Mouse (Mus musculus) c-Kit-negative CD71-positive TER-119-positive erythroid progenitor cells, embryonic 14.5 days (primary cell): ENCODE measurements around the gene Cd63.
A peak's percentile ranks its signal among the peaks of the same experiment; 100 is the strongest.

Experiments used
- DNase-seq: peaks from one replicate; pipeline ENCODE4 v3.0.0-alpha.2; 2013; ENCODE audit warnings: low read depth, low spot score

Gene Cd63

DNA sequence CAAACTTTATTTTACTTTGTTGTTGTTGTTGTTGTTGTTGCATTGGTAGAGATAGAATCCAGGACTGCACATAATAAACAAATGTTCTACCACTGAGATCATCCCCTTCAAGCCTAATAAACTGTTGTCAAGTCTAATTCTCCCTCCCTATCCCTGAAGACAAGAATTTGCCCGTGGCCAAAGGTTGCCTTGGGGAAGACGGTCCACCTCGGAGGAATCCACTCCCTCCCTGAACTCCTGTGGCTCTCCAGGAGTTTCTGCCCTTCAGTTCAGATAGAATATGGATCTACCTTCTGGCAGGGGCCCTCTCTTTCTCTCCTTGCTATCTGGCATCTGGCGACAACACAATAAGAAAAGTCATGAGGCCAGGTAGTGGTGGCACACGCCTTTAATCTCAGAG is 4.0 kb downstream of the Cd63 start:
- DNase-seq = no peak

DNA sequence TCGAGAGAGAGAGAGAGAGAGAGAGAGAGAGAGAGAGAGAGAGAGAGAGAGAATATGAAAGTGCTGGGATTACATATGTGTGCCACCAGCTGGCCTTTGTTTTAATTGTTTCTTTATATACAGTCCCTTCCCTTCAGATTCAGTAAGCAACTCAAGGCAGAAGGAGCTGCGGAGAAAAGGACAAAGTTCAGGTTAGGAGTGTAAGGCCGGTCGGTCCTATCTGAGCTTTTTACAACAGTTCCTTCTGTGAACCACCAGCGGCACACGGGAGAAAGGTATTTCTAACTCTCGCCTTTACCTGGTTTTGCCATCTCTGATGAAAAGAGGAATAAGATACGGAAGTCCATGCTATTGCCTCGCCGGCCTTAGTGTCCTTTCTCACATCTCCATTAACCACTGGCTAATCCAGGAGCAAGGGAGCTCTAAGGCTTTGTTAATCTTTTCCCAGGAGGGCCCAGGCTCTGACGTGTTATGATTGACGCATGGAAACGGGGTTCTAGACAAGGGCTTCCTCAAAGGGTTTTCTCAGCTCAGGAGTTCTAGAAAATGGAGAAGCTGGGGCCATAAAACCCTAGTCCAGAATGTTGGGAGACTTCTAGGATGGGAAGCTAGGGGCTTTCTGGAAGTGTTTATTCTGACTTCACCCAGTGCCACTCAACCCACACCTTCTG is 8.1 kb downstream of the Cd63 start:
- no peak for DNase-seq

DNA sequence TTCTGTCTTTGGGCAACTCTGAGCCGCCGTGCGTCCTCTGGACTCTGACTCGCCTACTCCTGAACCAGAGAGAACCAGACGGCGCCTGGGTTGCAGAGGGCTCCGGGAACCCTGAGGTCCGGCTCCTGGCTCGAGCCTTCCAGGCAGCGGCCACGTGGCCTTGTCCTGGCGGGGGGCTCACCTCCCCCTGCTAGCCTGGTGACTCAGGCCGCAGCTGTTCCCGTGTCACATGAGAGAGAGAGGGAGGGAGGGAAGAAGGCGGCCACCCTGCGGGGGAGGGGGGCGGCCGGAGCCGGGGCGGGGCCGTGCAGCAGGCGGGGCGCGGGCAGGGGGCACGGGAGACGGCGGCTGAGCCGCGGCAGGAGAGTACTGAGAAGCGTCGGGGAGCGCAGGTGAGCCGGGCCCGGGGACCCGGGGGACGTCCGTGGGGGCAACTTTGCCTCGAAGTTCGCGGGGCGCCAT is 8.8 kb downstream of the Cd63 start:
- DNase-seq = no peak

DNA sequence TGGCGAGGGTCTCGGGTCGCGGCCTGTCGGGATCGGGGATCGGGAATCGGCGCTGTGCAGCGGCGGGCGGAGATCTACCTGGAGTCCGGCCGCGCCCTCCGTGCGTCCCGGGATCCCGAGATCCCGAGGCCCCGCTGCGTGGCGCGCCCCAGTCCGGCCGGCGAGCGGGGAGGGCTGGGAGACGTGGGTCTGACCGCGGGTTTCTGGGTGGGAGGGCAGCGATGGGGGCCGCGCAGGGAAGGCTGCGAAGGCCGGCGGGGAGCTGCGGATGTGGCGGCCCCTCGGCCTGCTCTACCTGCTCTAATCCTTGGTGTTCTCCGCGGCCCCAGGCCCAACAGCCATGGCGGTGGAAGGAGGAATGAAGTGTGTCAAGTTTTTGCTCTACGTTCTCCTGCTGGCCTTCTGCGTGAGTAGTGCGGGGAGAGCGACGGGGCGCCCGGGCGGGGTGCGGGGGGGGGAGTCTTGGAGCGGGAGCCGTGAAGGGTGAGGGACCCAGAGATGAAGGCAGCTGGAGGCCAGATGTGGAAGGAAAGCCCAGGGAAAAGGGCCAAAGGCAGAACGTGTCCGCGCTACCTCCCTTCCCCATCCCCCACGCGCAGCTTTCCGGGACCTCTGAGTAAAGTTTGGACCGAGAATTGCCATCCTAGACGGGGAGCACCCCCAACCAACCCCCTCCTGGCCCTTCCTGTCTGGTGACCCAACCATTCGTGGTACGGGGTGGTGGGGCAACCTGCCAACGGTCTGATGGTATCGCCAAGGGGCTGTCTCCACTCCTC is 9.5 kb downstream of the Cd63 start:
- DNase-seq = no peak

DNA sequence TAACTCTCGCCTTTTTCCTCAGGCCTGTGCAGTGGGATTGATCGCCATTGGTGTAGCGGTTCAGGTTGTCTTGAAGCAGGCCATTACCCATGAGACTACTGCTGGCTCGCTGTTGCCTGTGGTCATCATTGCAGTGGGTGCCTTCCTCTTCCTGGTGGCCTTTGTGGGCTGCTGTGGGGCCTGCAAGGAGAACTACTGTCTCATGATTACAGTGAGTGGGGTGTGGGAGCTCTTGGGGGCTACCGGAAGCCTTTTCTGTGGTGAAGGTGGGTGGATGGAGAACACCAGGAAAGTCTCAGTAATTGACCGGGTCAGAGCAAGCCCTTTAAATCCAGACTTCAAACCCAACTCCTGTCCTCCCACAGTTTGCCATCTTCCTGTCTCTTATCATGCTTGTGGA is 10.6 kb downstream of the Cd63 start:
- DNase-seq = no peak

DNA sequence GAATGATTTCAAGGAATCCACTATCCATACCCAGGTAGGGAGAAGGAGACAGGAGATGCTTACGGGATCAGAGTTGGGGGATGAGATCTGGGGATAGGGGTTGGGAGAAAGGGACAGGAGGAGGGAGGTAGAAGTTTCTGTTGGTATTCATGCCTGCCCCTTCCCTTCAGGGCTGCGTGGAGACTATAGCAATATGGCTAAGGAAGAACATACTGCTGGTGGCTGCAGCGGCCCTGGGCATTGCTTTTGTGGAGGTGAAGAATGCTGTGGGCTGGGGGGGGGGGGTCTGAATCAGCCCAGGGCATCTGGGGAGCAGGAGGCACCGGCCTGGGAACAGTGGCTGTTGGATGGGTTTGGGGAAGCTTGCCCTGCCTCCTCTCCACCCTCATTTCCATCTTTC is 11.5 kb downstream of the Cd63 start:
- DNase-seq = no peak

DNA sequence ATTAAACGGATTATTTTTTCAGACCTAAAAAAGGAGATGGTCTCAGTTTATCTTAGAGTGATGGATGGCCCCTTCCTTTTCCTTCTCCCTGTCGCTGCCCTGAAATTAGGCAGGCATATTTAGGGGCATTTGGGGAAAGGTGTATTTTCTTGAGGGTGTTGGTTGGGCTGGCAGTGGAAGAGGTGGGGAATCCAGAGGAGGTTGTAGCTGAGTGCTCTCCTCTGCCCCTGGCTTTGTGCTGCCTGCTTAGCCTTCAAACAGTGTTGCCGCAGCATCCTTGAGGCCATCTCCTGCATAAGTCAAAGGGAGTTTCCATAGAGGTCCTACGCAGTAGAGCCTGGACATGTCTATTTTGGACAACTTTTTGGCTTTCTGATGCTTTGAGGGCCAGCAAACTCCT is 12.0 kb downstream of the Cd63 start:
- DNase-seq = no peak

DNA sequence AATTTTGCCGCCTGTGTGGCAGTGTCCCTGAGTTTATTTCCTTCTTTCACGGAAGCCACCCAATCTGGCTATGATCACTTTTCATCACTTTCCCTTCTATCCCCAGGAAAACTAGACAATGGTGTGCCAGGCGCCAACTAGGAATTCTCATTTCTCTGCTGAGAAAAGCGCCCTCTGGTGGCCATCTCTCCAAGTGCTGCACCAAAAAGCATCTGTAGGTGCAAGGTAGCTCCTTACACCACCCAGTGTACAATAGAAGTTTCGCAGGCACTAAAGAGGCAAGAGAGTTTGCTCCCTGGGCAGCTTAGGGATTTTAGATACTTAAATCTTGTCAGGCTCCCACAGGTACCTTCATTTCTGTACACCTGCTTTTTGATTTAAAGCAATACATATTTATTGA is 12.4 kb downstream of the Cd63 start:
- peak; percentile 61 for DNase-seq

DNA sequence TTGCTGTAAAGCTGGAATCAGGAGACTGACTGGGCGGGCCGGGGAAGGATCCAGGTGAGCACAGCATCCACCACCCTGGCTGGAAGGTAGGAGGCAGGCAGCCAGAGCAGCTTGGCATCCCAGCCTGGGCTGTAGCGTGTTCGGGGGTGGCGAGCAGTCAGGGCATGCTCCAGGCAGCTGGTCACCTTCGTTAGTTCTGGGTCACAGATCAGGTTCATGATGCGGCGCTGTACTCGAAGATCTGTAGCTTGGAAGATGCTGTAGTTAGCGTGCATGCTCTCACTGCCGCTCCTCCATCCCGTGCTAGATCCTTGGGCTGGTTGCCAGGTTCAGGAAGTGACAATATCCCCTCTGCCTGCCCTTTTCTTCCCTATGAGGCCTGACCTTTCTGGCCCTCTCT is 12.9 kb downstream of the Cd63 start:
- DNase-seq = no peak

DNA sequence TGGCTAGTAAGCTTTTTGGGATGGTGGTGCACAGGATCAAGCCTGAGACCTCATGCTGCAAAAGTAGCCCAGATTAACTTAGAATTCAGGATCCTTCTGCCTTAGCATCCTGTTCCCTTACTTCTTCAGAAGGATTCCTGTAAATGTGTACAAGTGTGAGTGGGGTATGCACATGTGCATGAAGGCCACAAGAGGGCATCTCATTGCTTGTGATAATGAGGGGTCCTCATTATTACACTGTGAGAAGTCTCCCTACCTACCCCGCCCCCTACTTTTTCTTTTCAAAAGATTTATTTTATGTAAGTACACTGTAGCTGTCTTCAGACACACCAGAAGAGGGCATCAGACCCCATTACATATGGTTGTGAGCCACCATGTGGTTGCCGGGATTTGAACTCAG is 14.8 kb downstream of the Cd63 start:
- no peak for DNase-seq

DNA sequence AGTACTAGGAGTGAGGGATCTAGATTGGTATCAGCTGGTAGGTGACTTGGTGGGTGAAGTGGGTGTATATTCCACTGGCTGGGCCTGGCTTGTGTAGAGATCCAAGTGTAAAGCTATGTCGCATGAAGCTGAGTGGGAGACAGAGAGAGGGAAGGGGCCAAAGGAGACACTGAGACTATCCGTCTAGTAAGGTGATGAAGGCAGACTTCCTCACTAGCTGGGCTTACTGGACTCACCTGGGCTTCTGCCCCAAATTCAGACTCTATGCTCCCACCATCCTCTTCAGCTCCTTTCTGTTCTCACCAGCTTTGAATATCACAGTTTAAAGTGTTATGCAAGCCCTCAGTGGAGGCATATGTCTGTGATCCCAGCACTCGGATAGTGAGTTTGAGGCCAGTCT is 15.9 kb downstream of the Cd63 start:
- no peak for DNase-seq

DNA sequence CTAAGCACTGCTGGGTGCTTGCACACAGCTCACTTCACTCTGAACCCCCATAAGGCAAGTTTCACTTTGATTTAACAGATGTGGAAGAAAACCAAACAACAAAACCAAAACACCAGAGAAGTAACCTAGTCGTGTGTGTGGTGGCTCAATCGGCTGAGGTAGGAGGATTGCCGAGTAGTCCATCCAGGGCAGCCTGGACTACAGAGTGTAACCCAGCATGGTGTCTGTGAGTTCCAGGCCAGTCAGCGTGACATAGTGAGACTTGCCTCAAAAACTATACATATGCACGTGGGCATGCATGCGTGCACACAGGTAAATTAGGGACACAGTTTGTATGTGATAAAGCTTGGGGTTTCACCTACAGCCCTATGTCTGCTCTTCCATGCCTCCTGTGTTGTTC is 16.6 kb downstream of the Cd63 start:
- no peak for DNase-seq

DNA sequence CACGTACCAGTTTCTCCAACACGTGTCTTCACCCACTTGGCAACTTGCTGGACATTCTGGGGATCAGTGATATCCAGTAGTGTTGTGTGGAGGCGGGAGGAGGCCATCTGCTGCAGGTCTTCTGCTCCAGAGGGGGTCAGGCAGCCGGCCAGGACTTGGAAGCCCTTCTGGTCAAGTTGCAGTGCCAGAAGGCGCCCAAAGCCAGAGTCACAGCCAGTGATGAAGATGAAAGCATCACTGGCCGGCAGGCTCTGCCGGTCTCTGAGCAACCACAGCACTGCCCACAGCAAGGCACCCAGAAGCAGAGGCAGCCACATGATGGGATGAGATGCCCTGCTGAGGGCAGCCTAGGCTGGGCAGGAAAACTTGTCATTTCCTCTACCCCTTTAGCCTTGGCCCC is 17.5 kb downstream of the Cd63 start:
- DNase-seq = no peak

DNA sequence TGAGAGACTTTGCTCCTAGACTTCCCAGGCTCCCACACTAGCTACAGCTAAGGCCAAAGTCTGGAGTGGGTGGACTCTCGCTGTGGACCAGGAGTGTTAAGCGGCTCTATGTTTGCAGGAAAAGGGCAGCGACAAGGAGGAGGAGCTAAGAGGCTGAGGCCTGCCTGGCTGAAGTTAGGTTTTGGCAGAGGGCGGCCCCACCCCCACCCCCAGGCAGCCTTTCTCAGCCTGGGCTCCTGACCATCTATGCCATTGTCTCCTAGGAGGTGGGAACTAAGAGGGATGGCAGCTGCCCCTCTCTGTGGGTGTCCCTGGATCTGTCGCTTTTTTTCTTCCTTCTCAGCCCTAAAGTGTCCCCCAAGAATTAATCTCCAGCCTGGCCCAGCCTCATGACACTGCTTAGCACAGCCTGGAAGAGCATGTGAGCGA is 18.4 kb downstream of the Cd63 start:
- no peak for DNase-seq

DNA sequence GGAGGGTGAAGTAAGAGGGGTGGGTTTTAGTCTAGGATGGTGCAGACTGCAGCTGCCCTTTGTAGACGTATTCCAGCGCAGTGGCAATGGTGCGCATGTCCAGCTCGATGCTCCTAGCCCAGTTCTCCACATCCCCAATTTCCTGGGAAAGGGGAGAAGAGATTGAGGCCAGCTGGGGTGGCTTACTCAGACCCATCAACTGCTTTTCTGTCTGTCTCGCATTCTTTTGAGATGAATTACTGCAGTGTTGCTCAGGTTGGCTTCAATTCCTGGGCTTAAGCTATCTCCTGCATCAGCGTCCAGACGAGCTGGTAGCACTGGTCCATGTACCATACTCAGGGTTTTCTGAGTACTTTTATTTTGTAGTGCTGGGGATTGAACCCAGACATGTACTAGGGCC is 19.2 kb downstream of the Cd63 start:
- no peak for DNase-seq

DNA sequence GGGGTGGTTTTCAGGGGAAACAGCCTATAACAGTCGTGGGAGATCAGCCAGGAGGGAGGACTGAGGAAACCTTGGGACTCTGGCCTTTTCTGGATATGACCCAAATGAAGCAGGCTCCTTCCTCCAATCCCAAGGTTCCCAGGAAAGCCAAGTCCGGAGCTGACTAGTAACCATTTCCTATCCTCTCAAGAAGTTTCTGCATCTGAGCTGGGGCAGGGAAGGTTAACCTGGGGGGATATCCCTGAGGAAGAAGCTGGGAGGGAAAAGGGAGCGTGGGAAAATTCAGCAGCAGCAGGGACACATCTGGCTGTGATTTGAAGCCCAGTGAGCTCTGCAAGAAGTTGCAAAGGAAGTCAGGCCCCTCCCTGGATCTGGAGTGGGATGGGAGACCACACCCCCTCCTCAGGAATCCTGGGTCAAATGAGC is 20.0 kb downstream of the Cd63 start:
- DNase-seq = no peak

DNA sequence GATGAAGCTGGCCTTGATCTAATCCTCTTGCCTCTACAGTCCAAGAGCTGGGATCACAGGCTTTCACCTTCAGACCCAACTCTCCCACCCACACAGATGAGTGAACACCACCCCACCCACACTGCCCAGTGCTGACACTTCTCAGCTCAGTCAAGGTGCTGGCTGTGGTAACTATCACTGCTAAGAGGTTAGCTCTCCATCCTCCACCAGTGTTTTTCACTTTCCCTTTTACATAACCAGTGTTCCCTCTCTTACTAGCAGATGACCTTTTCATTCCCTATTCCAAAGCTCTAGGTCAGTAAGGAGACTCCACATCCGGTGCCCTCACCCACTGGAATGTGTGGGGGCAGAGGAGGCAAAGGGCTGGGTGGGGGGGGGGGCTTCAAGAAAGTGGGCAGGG is 20.5 kb downstream of the Cd63 start:
- no peak for DNase-seq

DNA sequence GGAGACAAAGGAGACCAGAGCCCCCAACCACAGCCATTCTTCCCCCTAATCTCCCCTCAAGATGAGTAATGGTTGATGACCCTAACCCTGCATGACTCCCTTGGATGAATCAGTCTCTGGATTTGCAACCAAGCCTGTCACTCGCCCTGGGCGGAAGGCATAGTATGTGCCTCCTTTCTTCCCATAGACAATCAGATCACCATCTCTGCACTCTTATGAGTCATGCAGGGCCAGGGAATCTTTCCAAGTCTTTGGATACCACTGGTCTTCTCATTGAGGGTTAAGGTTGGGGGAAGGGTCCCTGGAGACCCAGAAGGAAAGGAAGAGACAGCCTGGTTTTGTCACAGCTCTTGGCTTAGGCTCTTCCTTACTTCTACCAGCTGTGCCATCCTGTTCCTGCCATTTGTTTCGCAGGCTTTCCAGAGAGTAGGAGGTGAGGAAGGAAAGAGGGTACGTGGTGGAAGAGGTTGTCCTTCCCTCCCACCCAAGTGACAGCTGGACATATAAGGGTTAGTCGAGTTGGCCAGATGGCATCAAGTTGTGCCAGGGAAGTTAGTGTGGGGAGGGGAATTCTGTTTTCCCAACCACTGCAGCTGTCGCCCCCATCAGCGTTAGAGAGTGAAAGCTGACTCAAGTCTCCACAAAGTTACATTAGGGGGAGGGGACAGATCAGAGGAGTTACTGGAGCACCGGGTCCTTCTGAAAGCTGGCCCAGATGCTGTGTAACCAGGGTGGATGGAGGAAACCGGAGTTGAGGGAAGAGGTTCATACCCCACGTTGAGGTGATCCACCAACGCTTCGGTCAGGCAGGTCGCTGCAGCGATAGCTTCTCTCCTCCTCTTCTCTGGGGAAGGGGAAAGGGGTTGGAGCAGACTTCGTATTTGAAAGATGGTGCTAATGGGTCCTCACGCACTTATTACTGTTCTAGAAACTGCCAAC is 21.4 kb downstream of the Cd63 start:
- no peak for DNase-seq

DNA sequence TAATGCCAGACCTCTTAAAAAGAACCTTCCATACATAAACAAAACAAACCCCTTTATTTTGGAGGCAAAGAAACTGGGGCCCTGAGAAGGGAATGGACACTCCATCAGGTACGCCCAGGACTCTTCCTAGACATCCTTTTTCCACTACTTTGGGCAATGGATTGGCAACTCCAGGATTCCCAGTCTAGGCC is 21.9 kb downstream of the Cd63 start, which contains the start of gene Rdh5:
TSS of gene Rdh5 (minus strand) at position 67 of the 191 bp plus-strand sequence.
- no peak for DNase-seq

DNA sequence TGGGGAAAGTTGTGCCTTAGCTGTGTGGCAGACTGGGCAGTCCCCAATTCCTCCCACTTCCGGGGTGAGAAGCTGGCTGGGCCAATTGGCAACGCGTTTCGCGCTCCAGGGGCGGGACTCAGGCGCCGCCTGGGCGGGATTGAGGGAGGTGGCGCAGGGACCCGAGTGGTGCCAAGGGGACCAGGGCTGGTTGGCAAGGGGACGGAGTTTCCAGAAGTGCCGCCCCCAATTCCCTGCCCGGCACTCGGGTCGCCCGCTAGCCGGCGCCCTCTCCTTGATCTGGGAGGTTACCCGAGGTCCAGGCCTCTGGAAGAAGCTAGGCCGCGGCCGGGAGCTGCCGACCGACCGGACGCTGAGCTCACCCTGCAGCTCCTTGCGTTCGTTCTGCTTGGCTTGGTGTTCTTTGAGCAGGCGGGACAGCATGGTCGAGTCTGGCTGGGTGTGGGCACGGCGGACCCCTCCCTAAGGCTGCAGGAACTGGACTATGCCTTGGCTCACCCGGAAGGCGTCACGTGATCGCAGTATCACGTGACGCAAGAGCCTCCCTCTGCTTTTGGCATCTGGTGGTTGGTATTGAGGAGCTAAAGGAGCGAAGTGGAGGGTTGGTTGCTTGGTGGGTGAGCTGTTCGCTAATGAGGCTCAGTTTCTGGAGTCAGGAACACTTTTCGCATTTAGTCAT is 22.4 kb downstream of the Cd63 start:
- DNase-seq = peak; percentile 81

DNA sequence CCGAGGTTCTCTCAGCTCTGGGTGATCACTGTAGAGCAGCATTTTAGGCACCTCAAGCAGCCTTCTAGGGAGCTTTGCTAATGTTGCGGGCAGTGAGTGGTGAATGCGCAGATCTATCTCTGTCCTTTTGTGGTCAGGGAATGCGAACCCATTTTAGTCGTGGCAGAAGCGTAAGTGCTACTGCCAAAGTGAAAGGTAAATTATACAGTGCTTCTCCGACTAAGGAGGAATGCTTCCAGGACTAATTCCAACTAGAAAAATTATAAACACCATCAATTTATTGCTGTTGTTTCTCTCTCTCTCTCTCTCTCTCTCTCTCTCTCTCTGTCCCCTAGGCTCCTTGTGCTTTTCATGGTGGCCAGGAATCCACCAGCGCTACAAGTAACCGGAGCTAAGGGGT is 23.1 kb downstream of the Cd63 start, which contains the start of gene Bloc1s1:
TSS of gene Bloc1s1 (minus strand) at position 101 of the 400 bp plus-strand sequence.
- DNase-seq = no peak

DNA sequence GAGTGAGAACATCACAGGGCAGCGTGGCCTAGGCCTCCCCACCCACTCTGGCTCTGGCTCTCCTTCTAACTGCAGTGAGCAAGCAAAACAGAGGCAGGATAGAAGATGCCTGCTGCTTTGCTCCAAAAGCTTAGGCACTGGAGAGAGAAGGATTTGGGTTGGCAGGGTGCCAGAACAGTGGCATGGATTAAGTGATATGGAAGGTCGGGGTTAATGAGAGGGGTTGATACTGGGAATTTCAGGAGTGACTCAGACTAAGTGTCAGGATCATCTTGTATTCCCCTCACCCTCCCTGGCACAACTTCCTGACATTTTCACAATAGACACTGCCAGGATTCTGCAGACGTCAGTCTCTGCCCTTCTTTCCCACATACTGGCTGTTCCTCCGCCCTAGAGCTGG is 27.6 kb downstream of the Cd63 start:
- no peak for DNase-seq
